Mouse (Mus musculus) 3134 (cell line): ENCODE data around the gene Hbq1b.
A peak's percentile ranks its signal among the peaks of the same experiment; 100 is the strongest.

Source experiments
- DNase-seq: peaks from one replicate; pipeline ENCODE4 v3.0.0-alpha.2; 2011; ENCODE audit warnings: low spot score; ENCODE audit not compliant: insufficient read length; ENCODE audit errors: extremely low read depth

Gene Hbq1b

GRCm38 (mm10) chr11:32286695-32287492 lies at the start of gene Hbq1b:
TSS of gene Hbq1b (plus strand) at chr11:32286965.
- DNase-seq: peak; percentile 27

GRCm38 (mm10) chr11:32237411-32237795 lies 49.4 kb upstream of the Hbq1b start:
- no peak for DNase-seq

- DNase-seq: no peak
These were observed 48.5 kb upstream of the Hbq1b start for GRCm38 (mm10) chr11:32238093-32238860.

GRCm38 (mm10) chr11:32241391-32241790 lies 45.4 kb upstream of the Hbq1b start:
- no peak for DNase-seq

GRCm38 (mm10) chr11:32242209-32242608 lies 44.6 kb upstream of the Hbq1b start:
- DNase-seq: no peak

- DNase-seq: no peak
These were observed 43.4 kb upstream of the Hbq1b start for GRCm38 (mm10) chr11:32243205-32243955.

- no peak for DNase-seq
These were observed 42.7 kb upstream of the Hbq1b start for GRCm38 (mm10) chr11:32244064-32244463.

GRCm38 (mm10) chr11:32244617-32245016 lies 42.1 kb upstream of the Hbq1b start:
- DNase-seq: no peak

GRCm38 (mm10) chr11:32245614-32246013 lies 41.2 kb upstream of the Hbq1b start:
- no peak for DNase-seq

GRCm38 (mm10) chr11:32247068-32247467 lies 39.7 kb upstream of the Hbq1b start:
- DNase-seq: no peak

- DNase-seq: no peak
These were observed 38.4 kb upstream of the Hbq1b start for GRCm38 (mm10) chr11:32248350-32248749.

- no peak for DNase-seq
These were observed 35.6 kb upstream of the Hbq1b start for GRCm38 (mm10) chr11:32250880-32251763.

GRCm38 (mm10) chr11:32253121-32253520 lies 33.6 kb upstream of the Hbq1b start:
- no peak for DNase-seq

GRCm38 (mm10) chr11:32256146-32256545 lies 30.6 kb upstream of the Hbq1b start:
- no peak for DNase-seq

GRCm38 (mm10) chr11:32256566-32256965 lies 30.2 kb upstream of the Hbq1b start:
- DNase-seq: no peak

GRCm38 (mm10) chr11:32262674-32263415 lies 23.9 kb upstream of the Hbq1b start:
- DNase-seq: no peak

- DNase-seq: no peak
These were observed 21.5 kb upstream of the Hbq1b start for GRCm38 (mm10) chr11:32265117-32265738.

- no peak for DNase-seq
These were observed 20.6 kb upstream of the Hbq1b start for GRCm38 (mm10) chr11:32266194-32266593.

GRCm38 (mm10) chr11:32266776-32267175 lies 20.0 kb upstream of the Hbq1b start:
- no peak for DNase-seq
